Mouse (Mus musculus): ENCODE results near the gene Canx.
"Not testable (repeated sequence)": the region's sequence is repeated elsewhere in the genome, so short reads cannot be mapped to it uniquely, and the experiment has no call there.

Canx gene

DNA sequence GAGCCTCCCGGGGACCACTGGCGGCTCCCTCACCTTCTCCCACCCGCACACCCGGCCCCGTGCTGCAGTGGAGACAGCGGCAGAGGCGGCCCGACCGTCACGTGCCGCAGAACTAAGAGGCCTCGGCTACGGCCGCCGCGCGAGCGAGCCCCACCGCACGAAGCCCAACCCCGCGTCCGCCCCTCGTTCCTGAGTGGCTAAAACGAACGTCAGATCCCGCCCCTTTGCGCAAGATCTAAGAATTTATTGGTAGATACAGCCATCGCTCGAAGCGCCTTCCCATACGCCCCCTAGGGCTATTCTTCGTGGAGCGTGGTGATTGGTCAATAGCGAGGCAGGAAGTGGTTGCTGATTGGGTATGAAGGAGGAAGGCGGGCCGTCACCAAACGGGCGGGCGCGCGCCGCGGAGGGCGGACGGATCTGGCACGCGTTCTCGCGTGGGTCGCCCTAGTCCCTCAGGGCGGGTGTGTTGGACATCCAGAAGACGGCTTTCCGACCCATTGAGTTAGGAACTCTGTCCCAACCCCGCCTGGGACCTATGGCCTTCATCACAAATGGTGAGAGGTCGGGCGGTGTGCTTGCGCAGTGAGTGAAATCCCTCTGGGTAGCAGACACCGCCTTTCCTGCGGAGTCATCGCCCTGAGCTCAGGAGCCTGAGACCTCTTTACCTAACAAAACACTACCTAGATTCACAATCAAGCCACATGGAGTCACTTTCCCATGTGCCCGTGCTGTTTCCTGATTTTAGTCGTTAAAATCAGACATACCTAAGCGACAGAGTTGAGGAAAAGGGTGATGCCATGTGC, at the start of gene Canx:
Canx (minus strand) TSS at position 178 of the 806 bp plus-strand sequence.
- in situ Hi-C loops (cut with MboI, MseI) = loop anchor here (10.0 kb wide), 1 partner anchor 1259 kb away; the partner anchor contains the start of gene Phykpl

DNA sequence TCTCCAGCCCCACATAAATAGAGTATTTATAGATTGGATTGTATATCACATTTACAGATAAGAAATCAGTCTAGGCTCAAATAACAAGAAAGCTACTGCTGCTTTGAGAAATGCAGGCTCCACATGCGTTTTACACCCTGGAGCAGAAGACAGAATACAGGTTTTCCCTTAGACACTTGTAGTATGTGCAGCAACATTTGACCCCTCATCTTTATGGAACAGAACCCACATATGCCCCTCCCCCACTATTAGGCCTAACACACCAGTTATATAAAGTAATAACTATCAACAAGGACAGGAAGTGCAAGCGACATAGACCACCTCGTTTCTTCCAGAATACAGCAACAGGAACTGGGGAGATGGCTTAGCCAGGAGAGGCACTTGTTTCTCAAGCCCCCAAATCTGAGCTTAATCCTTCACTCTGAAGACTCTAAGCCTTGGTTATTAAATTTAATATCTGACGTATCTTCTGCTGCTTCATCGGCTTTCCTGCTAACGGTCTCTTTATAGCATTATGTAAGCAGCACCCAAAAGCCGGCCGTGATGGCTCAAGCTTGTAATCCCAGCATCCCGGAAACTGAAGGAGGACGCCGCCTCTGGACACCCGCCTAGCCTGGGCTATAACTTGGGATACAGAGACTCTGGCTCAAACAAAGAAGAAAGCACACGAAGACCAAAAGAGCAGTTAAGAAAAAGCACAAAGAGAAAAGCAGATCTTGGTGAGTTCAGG, 49.0 kb upstream of the Canx start:
- in situ Hi-C loops (cut with MboI, MseI) = loop anchor here (10.0 kb wide), 1 partner anchor 540 kb away; no protein-coding TSS in a partner anchor

DNA sequence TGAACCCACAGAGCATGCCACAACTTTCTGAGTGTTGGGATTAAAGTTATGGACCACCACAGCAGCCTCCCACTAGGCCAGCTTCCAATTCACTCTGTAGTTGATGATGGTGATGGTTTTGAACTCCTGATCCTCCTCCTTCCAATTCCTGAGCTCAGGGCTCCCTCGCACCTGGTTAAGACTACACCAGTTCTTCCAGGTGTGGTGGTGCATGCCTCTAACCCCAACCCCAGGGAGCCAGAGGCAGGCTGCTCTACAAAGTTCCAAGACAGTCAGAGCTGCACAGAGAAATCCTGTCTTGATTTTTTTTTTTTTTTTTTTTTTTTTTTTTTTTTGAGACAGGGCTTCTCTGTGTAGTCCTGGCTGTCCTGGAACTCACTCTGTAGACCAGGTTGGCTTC, 48.1 kb upstream of the Canx start:
- in situ Hi-C loops (cut with MboI, MseI) = loop anchor here (10.0 kb wide), 1 partner anchor 539 kb away; no protein-coding TSS in a partner anchor

DNA sequence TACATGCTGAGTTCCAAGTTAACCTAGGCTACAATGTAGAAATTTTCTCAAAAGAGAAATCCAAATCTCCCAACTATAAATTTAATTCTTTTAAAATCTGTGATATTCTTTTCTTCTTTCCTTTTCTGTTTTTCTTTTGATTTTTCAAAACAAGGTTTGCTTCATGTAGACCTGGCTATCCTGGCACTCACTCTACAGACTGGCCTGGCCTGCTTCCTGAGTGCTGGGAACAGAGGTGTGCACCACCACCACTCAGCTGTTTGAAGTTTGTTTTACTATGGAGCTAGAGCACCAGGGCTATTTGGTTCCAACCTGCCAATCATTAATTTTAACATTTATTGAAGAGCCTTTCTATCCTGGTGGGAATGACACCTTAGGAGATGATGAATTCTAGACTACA, 47.6 kb upstream of the Canx start:
- in situ Hi-C loops (cut with MboI, MseI) = loop anchor here (10.0 kb wide), 1 partner anchor 538 kb away; no protein-coding TSS in a partner anchor

DNA sequence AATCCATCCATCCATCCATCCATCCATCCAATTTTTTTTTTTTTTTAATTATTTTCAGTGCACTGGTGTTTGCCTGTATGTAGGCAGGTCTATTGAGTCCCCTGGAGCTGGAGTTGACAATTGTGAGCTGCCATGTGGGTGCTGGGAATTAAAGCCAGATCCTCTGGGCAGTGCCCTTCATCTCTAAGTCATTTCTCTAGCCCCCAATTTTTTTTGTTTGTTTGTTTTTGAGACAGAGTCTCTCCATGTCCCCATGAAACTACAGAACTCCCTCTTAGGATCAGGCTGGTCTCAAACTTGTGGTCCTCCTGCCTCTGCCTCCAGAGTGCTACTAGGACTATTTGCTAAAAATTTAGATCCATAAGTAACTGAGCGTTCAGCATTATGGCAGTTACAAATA, 46.4 kb upstream of the Canx start:
- in situ Hi-C loops (cut with MboI, MseI) = loop anchor here (10.0 kb wide), 1 partner anchor 537 kb away; no protein-coding TSS in a partner anchor

DNA sequence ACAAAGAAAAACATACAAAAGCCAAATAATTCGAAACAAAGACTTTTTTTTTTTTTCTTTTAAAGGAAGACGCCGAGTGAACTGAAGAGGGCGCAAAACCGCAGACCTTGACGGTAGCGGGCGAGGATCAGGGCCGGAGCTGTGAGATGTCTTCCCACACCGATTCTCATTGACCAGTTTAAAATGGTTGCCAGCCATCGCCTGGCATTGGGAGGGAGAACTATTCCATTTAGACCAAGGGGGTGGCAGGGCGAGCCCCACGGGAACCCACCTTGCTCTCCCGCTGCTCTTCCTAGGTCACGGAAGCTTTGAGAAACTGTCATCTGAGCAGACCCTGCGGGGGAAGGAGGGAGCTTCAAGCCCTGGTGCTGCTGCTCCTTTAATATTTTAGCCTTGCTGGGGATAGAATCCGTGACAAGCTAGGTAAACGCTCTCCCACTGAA, 45.9 kb upstream of the Canx start:
- in situ Hi-C loops (cut with MboI, MseI) = loop anchor here (10.0 kb wide), 1 partner anchor 537 kb away; no protein-coding TSS in a partner anchor

DNA sequence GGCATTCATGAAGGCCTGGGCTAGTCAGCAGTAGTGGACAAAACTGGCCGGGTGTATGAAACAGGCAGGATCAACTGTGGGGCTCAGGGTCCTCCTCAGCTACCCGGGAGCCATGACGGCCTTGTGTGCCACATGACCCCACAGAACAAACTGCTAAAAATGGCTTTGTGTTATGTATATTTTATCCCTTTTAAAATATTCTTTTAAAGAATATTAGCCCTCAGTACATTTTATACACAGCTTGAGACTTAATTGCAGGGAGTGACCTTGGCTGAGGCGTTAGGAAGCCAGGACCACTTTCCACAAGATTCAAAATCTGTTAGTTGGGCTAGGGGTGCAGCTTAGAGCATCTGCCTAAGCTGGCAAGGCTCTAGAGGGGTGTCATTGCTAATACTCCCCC, 45.5 kb upstream of the Canx start:
- in situ Hi-C loops (cut with MboI, MseI) = loop anchor here (10.0 kb wide), 1 partner anchor 536 kb away; no protein-coding TSS in a partner anchor

DNA sequence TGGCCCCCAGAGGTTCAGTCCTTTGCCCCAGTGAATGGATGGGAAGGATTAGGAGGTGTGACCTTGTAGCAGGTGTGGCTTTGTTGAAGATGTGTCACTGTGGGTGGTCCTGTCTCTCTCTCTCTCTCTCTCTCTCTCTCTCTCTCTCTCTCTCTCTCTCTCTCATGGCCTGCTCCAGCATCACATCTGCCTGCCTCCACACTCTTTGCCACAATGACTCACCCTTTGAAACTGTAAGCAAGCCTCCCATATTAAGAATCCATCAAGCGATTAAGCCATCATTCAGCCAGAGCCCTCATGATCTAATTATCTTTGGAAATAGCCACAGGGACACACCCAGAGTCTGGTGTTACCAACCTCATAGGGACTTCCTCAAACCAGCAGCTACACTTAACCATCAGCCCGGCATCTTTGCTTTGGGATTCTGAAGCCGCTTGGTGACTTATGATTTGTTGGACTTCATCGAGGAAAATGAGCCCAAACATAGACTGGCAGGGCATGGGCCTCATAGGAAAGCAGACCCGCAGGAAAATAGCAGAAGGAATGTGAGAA, 44.0 kb upstream of the Canx start:
- in situ Hi-C loops (cut with MboI, MseI) = loop anchor here (5.0 kb wide), 2 partner anchors 37 to 97 kb away; no protein-coding TSS in a partner anchor

DNA sequence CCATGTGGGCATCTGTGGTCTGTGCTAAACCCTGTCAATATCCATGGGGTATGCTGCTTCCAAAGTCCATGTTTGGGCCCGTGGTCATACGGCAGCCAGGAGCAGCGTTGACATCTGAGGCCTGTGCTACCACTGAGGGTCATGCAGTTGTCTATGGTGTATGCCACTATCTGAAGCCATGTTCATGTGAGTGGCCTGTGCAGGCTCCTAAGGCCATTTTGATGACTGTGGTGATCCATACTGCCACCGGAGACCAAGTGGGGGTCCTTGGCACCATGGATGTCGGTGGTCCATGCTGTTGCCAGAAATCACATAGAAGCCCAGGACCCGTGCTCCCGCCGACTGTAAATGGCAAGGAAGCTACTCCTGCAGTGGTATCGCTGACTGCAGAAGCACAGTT, 42.1 kb upstream of the Canx start:
- in situ Hi-C loops (cut with MboI, MseI) = loop anchor here (5.0 kb wide), 2 partner anchors 35 to 95 kb away; no protein-coding TSS in a partner anchor

DNA sequence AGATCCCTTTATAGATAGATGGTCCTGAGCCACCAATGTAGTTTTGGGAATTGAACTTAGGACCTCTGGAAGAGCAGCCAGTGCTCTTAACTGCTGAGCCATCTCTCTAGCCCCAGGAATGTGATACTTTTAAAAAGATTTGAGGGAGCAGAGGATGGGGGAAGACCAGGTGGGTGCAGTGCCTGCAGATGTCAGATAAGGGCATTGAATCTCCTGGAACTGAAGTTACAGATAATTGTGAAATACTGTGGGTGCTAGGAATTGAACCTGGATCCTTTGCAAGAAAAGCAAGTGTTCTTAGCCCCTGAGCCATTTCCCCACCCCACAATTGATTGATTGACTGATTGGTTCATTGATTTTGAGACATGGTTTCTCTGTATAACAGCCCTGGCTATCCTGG, 39.8 kb upstream of the Canx start:
- in situ Hi-C loops (cut with MboI, MseI) = loop anchor here (5.0 kb wide), 2 partner anchors 33 to 93 kb away; no protein-coding TSS in a partner anchor

DNA sequence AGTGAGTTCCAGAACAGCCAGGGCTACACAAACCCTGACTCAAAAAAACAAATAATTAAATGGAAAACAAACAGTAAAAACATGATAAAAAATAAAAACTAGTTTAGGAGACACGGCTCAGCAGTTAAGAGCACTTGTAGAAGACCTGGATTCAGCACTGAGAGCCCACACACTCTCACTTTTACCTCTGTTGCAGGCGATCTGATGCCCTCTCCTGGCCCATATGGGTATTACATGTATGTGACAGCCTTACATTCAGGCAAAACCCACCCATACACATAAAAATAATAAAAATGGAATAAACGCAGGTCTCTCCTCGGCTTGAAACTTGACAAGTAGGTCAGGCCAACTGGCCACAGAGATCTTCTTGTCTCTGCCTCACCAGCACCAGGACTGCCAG, 39.1 kb upstream of the Canx start:
- in situ Hi-C loops (cut with MboI, MseI) = no loop called here

DNA sequence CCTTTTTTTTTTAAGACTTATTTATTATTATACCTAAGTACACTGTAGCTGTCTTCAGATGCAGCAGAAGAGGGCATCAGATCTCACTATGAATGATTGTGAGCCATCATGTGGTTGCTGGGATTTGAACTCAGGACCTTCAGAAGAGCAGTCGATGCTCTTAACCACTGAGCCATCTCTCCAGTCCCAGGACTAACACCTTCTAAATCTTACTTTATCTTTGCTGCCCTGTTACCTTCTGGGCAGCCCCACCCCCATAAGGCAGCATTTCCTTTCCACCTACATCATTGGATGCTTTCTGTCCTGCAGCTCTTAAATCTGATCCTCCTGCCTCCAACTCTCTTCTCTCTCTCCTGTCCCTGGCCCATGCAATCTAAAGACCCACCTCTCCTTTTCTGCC, 35.8 kb upstream of the Canx start:
- in situ Hi-C loops (cut with MboI, MseI) = not testable (repeated sequence)

DNA sequence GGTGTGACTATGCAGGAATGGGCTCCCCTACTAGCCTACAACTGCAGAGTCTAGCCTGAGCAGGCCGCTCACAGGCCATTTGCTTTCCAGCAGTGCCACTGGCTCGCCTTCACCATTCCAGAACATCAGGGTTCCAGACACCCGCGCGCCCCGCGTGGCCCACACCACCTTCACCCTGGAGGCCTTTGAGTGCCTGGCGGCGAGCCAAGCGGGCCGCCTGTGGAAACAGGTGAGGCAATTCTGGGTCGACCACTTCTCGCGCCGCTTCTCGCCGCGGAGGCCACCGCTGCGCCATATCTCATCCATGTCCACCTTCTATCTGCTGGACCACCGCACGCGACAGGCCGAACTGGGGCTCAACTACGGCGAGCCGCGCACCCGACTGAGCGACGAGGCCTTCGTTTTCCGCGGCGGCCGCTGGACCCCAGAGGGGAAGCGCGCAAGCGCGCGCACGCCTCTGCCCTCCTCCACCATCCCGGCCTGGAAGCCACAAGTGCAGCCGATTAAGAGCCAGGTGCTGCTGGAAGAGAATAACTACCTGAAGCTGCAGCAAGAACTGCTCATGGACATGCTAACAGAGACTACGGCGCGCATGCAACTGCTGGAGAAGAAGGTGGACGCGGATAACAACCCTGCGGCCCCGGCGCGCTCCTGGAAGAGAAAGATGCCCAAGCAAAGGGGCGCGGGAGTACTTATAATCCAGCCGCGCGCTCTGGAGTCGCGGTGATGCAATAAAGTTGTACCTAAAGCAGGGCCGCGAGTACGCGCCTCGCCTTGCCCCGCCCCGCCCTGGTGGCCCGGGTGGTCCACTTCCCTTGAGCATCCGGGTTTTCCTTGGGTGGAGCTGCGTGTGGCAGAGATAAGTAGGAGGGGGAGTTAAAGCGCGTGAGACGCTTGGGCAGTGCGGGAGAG, 33.7 kb upstream of the Canx start:
- in situ Hi-C loops (cut with MboI, MseI) = no loop called here

DNA sequence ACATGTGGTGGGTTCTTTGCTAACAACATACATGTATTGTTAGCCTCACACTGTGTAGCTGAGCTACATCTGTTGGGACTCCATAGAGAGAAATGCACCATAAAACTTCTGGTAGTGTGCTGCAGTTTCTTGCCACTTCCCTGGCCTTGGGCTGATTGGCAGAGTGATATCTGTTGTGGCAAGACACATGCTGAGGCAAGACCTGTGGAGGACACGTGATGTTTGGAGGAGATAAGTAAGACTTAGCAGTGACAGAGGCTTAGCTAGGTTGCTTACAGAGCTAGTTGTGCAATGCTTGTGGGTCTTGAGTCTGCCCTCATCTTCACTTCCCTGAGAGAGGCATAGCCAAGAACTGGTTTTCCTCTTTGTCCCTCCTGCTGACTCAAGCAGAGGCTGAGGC, 29.9 kb upstream of the Canx start:
- in situ Hi-C loops (cut with MboI, MseI) = no loop called here

DNA sequence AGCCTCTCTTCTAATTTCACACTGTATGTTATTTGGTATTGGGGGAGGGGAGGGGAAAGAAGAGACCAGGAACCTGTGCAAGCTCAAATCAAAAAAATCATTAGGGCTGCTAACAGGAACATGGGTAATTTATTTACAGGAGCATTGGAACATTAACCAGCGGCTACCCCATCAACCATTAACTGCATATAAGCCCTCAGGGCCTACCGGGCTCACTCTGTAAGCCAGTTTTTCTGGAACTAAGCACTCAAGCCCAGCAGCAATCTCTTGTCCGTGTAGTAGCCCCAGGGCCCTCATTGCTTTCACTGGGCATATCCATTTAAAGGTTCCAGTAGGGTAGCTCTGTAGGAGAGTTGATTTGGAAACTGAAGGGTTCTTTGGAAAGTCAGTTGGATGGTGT, 29.4 kb upstream of the Canx start:
- in situ Hi-C loops (cut with MboI, MseI) = no loop called here

DNA sequence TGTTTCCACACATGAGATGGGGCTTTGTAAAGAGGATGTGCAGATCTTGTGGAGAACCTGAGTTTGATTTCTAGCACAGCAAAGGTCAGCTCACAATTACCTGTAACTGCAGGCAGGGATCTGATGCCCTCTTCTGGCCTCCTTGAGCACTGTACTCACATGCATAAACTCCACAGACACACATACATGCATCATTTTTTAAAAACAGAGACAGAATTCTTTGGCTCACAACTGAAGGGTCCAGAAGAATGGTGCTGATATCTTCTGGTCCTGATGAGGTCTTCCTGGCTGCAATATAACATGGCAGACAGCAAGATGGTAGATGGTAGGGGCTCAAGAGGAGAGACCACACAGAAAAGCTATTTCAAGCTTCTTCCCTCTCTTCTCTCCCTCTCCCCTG, 28.7 kb upstream of the Canx start, which contains the start of gene Cby3:
Cby3 (plus strand) TSS at position 301 of the 400 bp plus-strand sequence.
- in situ Hi-C loops (cut with MboI, MseI) = no loop called here

DNA sequence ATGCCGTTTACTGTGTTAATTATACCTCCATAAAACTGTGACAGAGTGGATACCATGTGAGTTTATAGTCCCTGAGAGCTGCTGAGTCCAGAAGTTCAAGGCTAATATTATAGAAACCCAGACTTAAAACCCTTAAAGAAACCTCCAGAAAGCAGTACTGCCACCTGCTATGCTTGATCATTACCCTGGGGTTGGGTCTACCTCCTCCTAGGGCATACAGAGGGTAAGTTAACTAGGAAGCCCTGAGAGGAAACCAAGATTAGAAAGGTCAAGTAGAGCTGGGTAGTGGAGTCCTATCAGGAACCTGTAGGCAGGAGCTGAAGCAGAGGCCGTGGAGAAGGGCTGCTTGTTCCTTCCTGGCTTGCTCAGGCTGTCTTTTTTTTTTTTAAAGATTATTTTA, 26.7 kb upstream of the Canx start:
- in situ Hi-C loops (cut with MboI, MseI) = no loop called here

DNA sequence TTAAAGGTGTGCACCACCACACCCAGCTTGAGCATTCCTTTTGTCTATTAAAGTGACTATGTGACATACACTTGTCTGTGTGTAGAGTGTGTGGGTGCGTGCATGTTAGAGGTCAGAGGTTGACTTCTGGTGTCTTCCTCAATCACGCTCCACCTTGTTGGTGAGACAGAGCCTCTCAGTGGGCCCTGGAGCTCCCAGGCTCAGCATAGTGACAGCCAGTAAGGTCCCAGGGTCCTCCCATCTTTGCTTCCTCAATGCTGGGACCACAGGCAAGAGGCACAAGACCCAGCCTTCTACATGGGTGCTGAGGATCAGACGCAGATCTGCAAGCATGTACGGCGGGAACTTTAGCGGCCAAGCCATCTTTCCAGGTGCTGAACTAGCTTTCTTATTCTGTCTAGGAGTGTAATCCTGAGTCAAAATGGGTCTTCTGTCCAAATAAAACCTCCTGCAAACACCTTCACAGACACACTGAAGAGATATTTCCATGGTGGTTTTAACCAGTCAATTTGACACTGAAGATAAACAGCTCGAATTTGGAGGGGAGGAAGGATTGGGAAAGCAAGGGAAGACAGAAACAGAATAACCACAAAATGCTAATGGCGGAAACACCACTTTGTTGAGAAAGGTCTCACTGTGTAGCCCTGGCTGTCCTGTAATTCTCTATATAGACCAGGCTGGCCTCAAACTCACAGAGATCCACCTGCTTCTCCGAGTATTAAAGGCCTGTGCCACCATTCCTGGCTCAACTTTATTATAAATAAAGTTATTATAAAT, 21.0 kb upstream of the Canx start:
- in situ Hi-C loops (cut with MboI, MseI) = no loop called here

DNA sequence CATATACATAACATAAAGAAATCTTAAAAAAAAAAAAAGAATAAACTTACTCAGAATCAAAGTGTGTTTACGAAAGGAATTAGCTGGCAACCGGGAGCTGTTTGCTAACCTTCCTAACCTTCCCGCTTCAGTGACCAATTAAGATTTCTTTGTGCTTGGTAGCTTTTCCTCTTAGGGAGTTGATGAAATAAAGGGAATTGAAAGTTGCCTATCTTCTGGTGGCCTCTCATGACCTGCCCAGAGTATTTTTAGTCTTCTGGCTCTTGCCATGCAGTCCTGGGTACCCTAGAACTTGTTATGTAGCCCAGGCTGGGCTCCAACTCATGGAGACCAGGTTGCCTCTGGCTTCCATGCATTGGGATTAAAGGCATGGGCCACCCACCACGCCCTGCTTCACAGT, 20.0 kb upstream of the Canx start:
- in situ Hi-C loops (cut with MboI, MseI) = no loop called here

DNA sequence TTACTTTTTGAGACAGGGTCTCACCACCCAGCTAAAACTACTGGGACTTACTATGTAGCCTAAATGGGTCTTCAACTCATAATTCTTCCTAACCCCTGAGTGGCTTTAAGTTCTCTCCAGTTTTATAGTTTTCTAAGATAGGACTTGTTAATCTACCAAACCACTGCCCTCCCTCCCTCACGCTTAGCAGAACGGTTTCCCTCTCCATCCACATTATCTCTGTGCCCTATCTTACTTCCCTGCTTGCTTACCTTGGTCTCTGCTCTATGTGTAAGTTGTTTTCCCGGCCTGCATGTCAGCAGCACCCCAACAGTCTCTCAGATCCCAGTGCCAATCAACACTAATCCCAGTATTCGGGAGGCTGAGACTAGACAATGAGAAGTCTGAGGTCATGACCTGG, 11.4 kb upstream of the Canx start:
- in situ Hi-C loops (cut with MboI, MseI) = no loop called here
